Mouse (Mus musculus): ENCODE results near the gene Rnf222. TPM values are rescaled to one million over a fixed set of nuclear protein-coding genes. Genes with fewer than 3 reads are reported as not detected.
A peak's percentile ranks its signal among the peaks of the same experiment; 100 is the strongest.

The Rnf222 gene
- 0.22 and 0.64 TPM in 2 replicates for polyA plus RNA-seq (2015; fragmentation: Nextera tagmentation; extraction: Ambion mirVana)

DNA sequence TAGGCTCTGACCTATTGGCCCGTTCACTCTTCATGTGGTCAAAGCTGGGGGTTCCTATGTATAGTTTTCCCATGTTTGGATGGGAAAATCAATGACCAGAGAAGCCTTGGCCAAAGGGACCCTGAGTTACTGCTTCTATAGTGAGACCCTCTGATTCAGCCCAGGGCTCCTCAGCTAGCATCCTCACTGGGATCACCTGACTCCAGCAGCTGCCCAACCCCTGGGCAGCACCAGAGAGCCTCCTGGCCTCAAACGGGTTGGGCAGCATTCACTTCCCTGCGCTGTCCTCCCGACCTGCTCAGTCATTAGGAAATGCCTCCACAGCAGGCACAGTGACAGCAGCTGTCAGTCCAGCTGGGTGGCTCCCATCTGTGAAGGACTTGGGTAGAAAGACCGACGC is at the start of gene Rnf222:
TSS of gene Rnf222 (plus strand) at position 301 of the 400 bp plus-strand sequence.
- H3K4me1 ChIP-seq, result 0 out of 2 replicates have a peak, but pooled peaks cover 4% of the 10 kb centered on the region
- H3K9ac ChIP-seq, result no peak within 1 kb of the TSS
- no peak within 1 kb of the TSS for H3K4me2 ChIP-seq
- H3K36me3 ChIP-seq, result no peaks in the 10 kb centered on the region
- H3K9me3 ChIP-seq, result no peaks in the 10 kb centered on the region
- H3K27me3 ChIP-seq (replicated peaks), result no peaks in the 10 kb centered on the region
- H3K4me3 ChIP-seq (replicated peaks), result no peak within 1 kb of the TSS
- no peak for ATAC-seq (ENCODE audit: insufficient read depth, low FRiP score, low read depth)
- H3K27ac ChIP-seq, result no peak within 1 kb of the TSS
- WGBS, result 34% methylated on average over 6 of the region's 6 CpGs

DNA sequence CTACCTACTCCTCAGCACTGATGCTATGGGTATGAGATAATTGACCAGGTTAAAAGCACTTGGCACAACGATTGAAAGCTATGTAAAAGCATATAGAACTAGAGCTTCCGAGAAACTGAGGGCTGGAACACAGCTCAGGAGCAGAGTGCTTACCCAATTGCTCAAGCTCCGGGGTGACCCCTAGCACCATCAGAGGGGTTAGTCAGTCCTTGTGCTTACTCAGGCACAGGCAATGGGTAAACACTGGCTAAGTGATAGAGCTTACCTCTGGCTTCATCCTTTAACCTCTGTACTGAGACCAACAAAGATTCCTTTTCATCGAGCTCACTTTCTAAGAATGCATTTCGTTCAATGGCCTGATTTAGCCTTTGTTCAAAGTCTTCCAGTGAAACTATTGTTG is 48.7 kb upstream of the Rnf222 start:
- peaks cover 36% of the 10 kb centered on the region for H3K36me3 ChIP-seq
- 70% methylated on average over 5 of the region's 5 CpGs for WGBS

DNA sequence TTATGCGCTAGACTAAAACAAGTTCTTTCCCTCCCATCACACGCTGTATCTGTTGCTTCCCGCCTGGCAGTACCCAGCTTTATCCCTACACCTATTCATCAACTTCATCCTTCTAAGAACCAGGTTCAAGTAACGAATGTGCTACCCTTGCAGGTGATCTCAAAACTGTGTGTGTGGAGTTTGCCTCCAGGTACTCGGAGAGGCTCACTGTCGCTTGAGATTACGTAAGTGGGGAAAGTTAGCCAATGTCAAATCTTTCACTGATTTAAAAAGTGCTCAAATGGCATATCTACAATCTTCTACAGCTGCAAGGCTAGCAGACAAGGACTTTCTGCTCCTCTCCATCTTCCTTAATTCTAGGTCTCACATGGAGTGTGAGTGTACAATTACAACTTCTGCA is 37.5 kb upstream of the Rnf222 start:
- Histone ChIP-seq H3K4me1 (peaks cover 10% of the 10 kb centered on the region), H3K9me3 (no peaks in the 10 kb centered on the region), H3K27me3 (replicated peaks) (no peaks in the 10 kb centered on the region), H3K9ac (no peak overlapping the region), H3K36me3 (no peaks in the 10 kb centered on the region), H3K4me2 (peak overlapping the region; percentile 24), H3K27ac (no peak overlapping the region), H3K4me3 (replicated peaks) (no peak overlapping the region)
- no peak for ATAC-seq (ENCODE audit: insufficient read depth, low FRiP score, low read depth)
- WGBS, result 72% methylated on average over 7 of the region's 7 CpGs

More for the DNA sequence above, 48.7 kb upstream of the Rnf222 start:
- Histone ChIP-seq H3K27me3 (replicated peaks) (no peaks in the 10 kb centered on the region), H3K9me3 (no peaks in the 10 kb centered on the region), H3K9ac (no peak overlapping the region), H3K27ac (no peak overlapping the region), H3K4me1 (no peaks in the 10 kb centered on the region), H3K4me2 (no peak overlapping the region), H3K4me3 (replicated peaks) (no peak overlapping the region)
- ATAC-seq (ENCODE audit: insufficient read depth, low FRiP score, low read depth), result no peak

DNA sequence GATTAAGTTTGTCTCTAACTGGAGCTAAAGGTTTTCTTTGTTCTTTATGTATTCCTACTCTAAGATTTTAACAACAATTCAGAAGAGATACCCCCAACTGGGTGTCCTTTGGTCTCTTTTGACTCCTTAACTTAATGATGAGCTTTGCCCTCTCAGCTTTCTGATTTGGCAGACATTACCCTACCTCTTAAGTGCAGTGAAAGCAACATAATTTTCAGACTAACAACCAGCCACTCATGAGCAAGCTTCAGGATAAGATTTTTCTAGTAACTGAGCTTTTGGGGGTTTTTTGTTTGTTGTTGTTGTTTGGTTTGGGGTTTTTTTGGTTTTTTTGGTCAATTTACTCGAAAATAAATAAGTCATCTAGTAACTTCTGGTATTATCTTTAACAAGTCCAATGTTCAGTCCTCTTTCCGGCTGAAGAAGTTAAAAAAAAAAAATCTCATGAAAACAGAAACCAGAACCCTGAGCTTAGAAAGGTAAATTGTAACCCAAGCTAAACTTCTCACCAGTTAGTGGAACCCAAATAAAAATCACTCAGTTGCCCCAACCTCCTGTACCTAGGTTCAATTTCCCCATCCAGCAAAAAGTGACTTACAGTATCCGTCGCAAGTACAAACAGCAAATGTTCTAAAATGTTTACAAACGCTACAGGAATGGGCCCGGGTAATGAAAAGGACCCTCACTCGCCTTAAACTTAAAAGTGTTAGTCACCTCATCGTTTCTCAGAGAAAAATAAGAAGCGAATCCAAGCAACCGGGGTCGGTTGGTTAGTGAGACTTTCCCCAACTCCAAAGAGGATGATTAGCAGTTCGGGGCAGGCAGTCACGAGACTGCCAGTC is 36.5 kb upstream of the Rnf222 start:
- Histone ChIP-seq H3K9ac (peak overlapping the region; percentile 90), H3K27ac (peak overlapping the region; percentile 100), H3K4me1 (peaks cover 10% of the 10 kb centered on the region), H3K9me3 (no peaks in the 10 kb centered on the region), H3K4me2 (peak overlapping the region; percentile 65), H3K27me3 (replicated peaks) (no peaks in the 10 kb centered on the region), H3K36me3 (no peaks in the 10 kb centered on the region), H3K4me3 (replicated peaks) (peak overlapping the region; percentile 91)
- no peak for ATAC-seq (ENCODE audit: insufficient read depth, low FRiP score, low read depth)
- WGBS, result 2% methylated on average over 13 of the region's 13 CpGs

DNA sequence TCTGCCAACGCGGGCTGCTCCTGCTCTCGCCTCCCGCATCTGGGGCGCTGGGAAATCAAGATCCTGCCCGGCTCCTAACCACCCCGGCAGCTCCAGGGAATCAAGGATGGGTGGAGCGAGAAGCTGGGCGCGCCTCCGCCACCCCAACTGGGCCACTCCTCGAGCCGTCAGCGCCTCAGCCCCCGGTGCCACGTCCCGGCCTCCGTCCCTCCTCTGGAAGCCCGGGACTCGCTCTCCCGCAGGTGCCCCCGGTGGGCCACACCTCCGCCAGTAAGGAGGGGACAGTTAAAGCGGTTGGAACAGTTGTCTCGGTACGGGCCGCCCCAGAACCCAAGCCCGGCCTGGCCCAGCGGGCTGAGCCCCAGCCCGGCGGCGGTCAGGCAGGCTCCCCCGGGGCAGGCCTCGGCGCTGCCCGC is 35.9 kb upstream of the Rnf222 start:
- 0% methylated on average over 35 of the region's 36 CpGs for WGBS
- peak overlapping the region; percentile 91 for H3K4me3 ChIP-seq (replicated peaks)
- peak overlapping the region; percentile 90 for H3K9ac ChIP-seq
- no peaks in the 10 kb centered on the region for H3K36me3 ChIP-seq
- peak; percentile 68 for ATAC-seq (ENCODE audit: insufficient read depth, low FRiP score, low read depth)
- no peaks in the 10 kb centered on the region for H3K9me3 ChIP-seq
- no peaks in the 10 kb centered on the region for H3K27me3 ChIP-seq (replicated peaks)
- H3K27ac ChIP-seq, result peak overlapping the region; percentile 100
- peak overlapping the region; percentile 65 for H3K4me2 ChIP-seq
- H3K4me1 ChIP-seq, result peaks cover 10% of the 10 kb centered on the region

DNA sequence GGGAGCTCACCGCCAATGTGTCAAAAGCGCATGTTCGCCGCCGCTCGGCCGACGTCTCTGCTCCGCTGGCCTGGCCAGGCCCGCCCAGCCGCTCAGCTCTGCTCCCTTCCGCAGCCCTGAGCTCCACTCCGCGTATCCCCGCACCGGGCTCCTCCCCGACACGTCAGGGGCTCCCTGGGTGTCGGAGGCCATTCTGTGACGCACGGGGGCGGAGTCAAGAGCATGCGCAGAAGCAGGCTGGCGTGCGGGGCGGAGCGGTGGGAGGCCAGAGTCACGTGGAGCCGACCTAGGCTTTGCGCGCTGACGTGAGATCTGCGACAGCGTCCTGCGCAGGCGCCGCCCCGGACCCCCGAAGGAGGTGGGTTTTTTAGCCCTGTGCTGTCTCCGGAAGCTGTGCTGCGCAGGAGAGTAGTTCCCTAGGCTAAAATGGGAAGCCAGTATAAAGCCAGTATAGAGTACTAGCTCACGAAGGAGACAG is 35.4 kb upstream of the Rnf222 start:
- no peaks in the 10 kb centered on the region for H3K27me3 ChIP-seq (replicated peaks)
- no peaks in the 10 kb centered on the region for H3K36me3 ChIP-seq
- WGBS, result under 1% methylated on average over 42 of the region's 42 CpGs
- peak overlapping the region; percentile 90 for H3K9ac ChIP-seq
- H3K9me3 ChIP-seq, result no peaks in the 10 kb centered on the region
- peaks cover 10% of the 10 kb centered on the region for H3K4me1 ChIP-seq
- ATAC-seq (ENCODE audit: insufficient read depth, low FRiP score, low read depth), result peak; percentile 99
- peak overlapping the region; percentile 91 for H3K4me3 ChIP-seq (replicated peaks)
- peak overlapping the region; percentile 100 for H3K27ac ChIP-seq
- H3K4me2 ChIP-seq, result peak overlapping the region; percentile 65

DNA sequence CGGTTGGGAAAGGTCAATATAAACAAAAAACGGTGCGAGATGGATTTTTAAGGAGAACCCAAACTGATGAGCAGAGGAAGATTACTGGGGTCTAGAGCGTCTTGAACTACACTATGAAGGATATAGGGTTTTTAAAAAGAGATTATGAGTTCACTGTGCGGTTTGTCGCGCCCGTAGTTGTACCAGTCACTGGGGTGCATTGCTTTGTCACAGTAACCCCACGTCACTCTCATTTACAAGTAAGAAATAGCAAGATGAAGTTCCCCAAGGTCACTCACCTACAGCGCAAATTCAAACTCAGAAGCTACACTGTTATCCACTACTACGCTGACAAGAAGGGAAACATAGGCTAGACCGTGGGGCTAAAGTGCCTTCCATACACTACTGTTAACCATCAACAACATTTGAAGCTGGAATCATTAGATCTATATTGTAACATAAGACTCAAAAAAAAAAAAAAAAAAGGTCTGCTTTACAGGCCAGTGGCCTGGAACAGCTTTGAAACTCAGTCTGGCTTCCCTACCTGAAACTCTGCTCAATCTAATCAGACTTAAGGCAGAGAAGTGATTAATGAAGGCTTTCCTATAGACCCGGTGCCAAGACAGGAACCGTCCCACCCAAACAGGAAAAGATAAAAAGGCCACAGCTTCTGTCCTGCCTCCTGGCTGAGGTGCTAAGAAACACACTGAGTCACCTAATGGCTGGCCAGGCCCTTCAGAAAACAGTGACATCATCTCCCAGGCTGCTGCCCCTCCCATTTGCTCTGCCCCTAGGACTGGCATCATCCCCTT is 34.5 kb upstream of the Rnf222 start:
- 28% methylated on average over 14 of the region's 14 CpGs for WGBS
- Histone ChIP-seq H3K4me1 (peaks cover 10% of the 10 kb centered on the region), H3K36me3 (no peaks in the 10 kb centered on the region), H3K27me3 (replicated peaks) (no peaks in the 10 kb centered on the region), H3K9ac (peak overlapping the region; percentile 26; the same call in 1 of the 2 replicates), H3K4me2 (peak overlapping the region; percentile 61), H3K9me3 (no peaks in the 10 kb centered on the region), H3K4me3 (replicated peaks) (peak overlapping the region; percentile 91), H3K27ac (peak overlapping the region; percentile 100)
- peak; percentile 19 for ATAC-seq (ENCODE audit: insufficient read depth, low FRiP score, low read depth)

DNA sequence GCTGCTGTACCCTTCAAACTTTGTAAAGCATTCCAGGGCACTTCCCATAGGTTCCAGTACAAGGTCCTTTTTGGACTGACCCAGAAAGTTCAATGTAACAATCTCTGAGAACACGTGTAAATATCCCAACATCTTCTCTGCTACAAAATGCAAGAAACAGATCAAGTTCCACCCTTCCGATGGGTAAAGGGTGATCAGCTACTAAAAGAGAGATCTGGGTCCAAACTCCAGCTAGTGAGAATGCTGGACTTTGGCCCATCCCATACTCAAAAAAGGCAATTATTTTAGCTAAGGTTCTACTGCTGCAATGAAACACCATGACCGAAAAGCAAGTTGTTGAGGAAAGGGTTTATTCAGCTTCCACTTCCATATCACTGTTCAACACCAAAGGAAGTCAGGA is 33.7 kb upstream of the Rnf222 start:
- peaks cover 10% of the 10 kb centered on the region for H3K4me1 ChIP-seq
- ATAC-seq (ENCODE audit: insufficient read depth, low FRiP score, low read depth), result no peak
- no peaks in the 10 kb centered on the region for H3K27me3 ChIP-seq (replicated peaks)
- H3K9ac ChIP-seq, result no peak overlapping the region
- H3K36me3 ChIP-seq, result no peaks in the 10 kb centered on the region
- 79% methylated on average over 3 of the region's 3 CpGs for WGBS
- no peak overlapping the region for H3K4me2 ChIP-seq
- peak overlapping the region; percentile 100; the same call in 1 of the 2 replicates for H3K27ac ChIP-seq
- H3K4me3 ChIP-seq (replicated peaks), result no peak overlapping the region
- no peaks in the 10 kb centered on the region for H3K9me3 ChIP-seq

DNA sequence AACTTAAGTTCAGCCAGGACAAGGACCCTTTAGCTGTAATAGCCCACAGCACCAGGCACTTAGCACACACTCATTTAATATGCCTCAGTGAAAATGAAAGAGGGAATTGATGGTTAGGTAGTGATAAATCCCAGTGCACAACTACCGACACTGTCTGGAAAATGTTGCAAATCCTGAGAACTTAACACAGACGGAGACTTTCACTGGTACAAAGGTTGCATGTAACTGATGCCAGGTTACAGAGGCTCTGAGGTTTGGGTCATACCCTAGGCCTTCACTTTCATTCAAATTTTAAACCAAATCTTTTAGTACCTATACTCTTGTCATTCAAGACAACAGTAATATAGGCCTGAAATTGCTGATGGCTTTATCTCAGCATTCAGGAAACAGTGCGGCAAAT is 31.0 kb upstream of the Rnf222 start:
- H3K4me2 ChIP-seq, result no peak overlapping the region
- ATAC-seq (ENCODE audit: insufficient read depth, low FRiP score, low read depth), result no peak
- no peaks in the 10 kb centered on the region for H3K27me3 ChIP-seq (replicated peaks)
- no peaks in the 10 kb centered on the region for H3K36me3 ChIP-seq
- no peak overlapping the region for H3K4me3 ChIP-seq (replicated peaks)
- no peak overlapping the region for H3K9ac ChIP-seq
- H3K27ac ChIP-seq, result no peak overlapping the region
- 84% methylated on average over 3 of the region's 3 CpGs for WGBS
- H3K4me1 ChIP-seq, result peaks cover 7% of the 10 kb centered on the region
- no peaks in the 10 kb centered on the region for H3K9me3 ChIP-seq

DNA sequence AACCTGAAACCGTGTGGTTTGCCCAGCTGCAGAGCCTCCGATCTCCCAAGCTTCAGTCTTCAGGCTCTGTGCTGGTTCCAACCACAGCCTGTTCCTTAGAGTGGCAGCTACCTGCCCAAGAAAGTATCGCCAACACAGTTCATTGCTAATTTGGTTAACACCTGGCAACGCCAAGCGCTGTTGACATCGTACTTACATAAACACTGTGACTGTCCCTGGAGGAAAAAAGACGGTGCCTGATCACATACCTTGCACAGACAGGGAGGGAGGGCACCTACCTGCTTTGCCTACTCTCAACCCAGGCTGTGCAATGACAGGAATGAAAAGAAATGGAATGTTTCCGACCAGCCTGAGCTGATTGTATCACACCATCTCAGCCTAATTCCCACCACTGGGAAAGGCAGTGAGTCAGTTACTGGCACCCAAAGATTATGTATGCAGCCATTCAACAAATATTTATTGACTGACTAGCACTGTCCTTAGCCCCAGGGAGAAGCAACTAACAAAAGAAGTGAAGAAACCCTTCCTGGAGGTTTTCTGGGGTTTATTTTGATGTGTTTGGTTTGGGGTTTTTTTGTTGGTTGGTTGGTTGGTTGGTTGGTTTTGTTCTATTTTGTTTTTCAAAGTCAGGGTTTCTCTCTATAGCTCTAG is 28.3 kb upstream of the Rnf222 start:
- no peak for ATAC-seq (ENCODE audit: insufficient read depth, low FRiP score, low read depth)
- Histone ChIP-seq H3K36me3 (no peaks in the 10 kb centered on the region), H3K27ac (no peak overlapping the region), H3K27me3 (replicated peaks) (no peaks in the 10 kb centered on the region), H3K9me3 (no peaks in the 10 kb centered on the region), H3K4me1 (0 out of 2 replicates have a peak, but pooled peaks cover 8% of the 10 kb centered on the region), H3K4me2 (no peak overlapping the region), H3K4me3 (replicated peaks) (no peak overlapping the region), H3K9ac (no peak overlapping the region)
- 67% methylated on average over 8 of the region's 8 CpGs for WGBS

DNA sequence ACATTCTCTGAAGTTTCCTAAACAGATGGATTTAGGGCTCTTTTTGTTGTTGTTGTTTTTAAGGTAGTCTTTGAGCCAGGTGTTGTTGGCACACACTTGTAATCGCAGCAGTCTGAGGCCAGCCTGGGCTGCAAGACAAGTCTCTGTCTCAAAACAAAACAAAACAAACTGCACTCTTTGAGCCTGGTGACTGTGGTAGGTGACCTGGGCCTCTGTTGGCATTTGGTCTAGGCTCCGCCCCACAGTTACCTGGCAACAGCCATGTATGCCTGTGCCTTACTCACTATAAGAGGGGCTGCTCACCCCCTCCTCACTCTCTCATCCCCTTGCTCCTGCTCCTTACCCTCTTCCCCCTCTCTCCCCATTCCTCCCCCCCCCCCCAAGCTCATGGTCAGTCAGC is 26.1 kb upstream of the Rnf222 start:
- Histone ChIP-seq H3K9me3 (no peaks in the 10 kb centered on the region), H3K4me3 (replicated peaks) (no peak overlapping the region), H3K4me1 (0 out of 2 replicates have a peak, but pooled peaks cover 8% of the 10 kb centered on the region), H3K9ac (no peak overlapping the region), H3K4me2 (no peak overlapping the region), H3K27ac (no peak overlapping the region), H3K27me3 (replicated peaks) (no peaks in the 10 kb centered on the region), H3K36me3 (no peaks in the 10 kb centered on the region)
- ATAC-seq (ENCODE audit: insufficient read depth, low FRiP score, low read depth), result no peak
- 68% methylated on average over 2 of the region's 2 CpGs for WGBS

Measured in stomach, embryonic 15.5 days (tissue).